Mouse (Mus musculus) layer of hippocampus, adult 2 months (tissue): Measurements from ENCODE around the gene Reln. TPM values are rescaled to one million over a fixed set of nuclear protein-coding genes. Genes with fewer than 3 reads are reported as not detected.

ENCODE experiments used
- DNase-seq, 2 experiments: peaks; one replicate each; pipeline ENCODE4 v3.0.0; 2022; ENCODE audit warnings: low spot score in 2 of 2
- H3K27ac ChIP-seq: fragments of 200-600 bp; 2 replicates; pipeline ENCODE4 v1.8.1; 2022
- H3K4me3 ChIP-seq: fragments of 200-600 bp; 2 replicates; pipeline ENCODE4 v1.8.1; 2022; ENCODE audit warnings: mild to moderate bottlenecking
- CTCF ChIP-seq: fragments of 200-600 bp; conservative IDR thresholded peaks from 2 replicates; pipeline ENCODE4 v1.8.1; 2022; ENCODE audit warnings: antibody characterized with exemption, mild to moderate bottlenecking, moderate library complexity
- total RNA-seq, 2 experiments: library from RNA; stranded (reverse); gene quantifications; 2 replicates each; pipeline ENCODE4 v1.2.3; 2021

Reln gene
- total RNA-seq, 2 experiments from 2014 or later, result 47.1 to 48.7 TPM

DNA sequence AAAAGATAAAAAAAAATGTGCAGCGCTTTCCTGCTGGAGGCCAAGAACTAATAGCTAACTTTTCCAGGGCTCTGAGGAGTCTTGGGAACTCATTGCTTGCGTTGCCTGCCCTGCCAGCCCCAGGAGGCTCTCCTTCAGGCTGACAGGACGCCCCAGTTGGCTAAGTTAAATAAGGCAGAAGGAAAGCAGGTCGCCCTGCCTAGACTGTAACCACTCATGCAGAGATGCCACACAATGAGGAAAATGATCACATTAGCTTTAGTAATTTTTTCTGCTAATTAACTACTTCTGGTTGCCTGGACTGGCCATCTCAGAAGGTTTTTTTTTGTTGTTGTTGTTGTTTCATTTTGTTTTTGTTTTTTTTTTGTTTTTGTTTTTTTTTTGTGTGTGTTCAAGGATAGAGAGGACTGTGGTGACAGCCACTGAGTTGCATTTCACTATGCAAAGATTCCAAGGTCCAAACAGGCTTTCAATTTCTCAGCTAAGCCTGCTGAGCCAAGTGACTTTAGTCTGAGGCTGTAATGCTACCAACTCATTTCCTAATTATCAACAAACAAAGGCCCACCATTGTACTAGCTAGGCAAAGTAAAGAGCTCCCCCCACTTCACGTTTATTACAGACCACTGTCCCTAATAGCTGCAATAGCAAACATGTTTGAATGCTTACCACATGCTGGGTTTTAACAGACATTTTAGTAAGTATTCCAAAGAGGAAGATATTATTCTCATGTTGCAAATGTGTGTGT is 371.1 kb downstream of the Reln start:
- TF ChIP-seq CTCF, result no peak
- Histone ChIP-seq H3K27ac (no peak overlapping the region), H3K4me3 (no peak overlapping the region)
- DNase-seq, result no peak

GRCm38 (mm10) chr5:21961796-21962195 is 382.7 kb downstream of the Reln start:
- DNase-seq, result no peak
- no peak for TF ChIP-seq CTCF
- Histone ChIP-seq H3K27ac (no peak overlapping the region), H3K4me3 (no peak overlapping the region)

DNA sequence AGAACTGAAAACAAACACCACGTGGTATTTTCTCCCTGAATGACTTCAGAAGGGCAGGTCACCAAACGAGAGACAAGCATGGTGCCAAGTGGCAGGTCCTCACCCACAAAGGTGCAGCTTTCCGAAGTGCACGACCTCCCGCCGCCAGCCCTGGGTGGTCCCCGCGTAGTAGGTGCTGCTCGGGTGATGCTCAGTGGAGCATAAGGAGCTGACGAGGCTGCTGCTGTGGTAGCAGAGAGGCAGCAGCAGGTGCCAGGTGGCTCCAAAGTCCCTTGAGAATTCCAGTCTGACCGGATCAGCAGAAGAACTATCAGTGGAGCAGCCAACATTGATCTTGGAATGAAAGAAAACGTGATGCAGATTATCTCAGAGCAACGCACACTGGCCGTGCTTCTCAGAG is 384.4 kb downstream of the Reln start:
- H3K4me3 ChIP-seq, result no peak overlapping the region
- no peak for DNase-seq
- TF ChIP-seq CTCF, result no peak
- H3K27ac ChIP-seq, result no peak overlapping the region

DNA sequence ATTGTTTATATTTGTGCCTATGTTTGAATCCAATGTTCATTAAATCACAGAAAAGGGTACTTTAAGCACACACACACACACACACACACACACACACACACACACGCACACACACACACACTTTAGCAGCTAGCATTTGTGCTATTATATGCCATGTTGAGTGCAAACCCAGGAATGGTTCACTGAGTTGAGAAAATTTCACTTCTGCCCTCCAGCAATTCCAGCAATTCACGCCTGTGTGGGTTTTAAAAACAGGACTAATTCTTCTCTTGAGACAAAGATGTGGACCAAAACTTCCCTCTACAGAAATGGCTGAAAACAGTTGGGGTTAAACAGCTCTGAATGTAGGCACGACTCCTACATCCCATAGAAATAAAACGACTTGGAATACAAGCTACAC is 386.9 kb downstream of the Reln start:
- H3K27ac ChIP-seq, result no peak overlapping the region
- DNase-seq, result no peak
- H3K4me3 ChIP-seq, result no peak overlapping the region
- no peak for TF ChIP-seq CTCF

DNA sequence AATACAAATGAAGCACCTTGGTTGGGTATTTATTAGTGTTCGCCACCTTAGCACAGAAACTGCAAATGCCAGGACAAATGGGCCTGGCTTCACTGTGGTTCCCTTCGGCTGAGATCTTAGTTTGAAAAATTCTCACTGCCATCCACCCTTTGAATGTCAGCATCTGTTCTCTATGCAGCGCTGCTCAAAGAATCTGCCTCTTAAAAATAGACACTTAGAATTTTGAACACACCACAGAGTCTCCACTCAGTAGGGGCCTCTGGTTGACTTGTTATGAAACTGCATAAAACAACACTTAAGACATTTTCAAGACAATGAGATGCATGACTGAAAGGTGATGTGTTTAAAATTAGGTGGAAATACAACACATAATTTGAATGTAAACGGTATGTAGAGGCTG is 387.4 kb downstream of the Reln start:
- DNase-seq, result no peak
- TF ChIP-seq CTCF, result no peak
- Histone ChIP-seq H3K27ac (no peak overlapping the region), H3K4me3 (no peak overlapping the region)

DNA sequence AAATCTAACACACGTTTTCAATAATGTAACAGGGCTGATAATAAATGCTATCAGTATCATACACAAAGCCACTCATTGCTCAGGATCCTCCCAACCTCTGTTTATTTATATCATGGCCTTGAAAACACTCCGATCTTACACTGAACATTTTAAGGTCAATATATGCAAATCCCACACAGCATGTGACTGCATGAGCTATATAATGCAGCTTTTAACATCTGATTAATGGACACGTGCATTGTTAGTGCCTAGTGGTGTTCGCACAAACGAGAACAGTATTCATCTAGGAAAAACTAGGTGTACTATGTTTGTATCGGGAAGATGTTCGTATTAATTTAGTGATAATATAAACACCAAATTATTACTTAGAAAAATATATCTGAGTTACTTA is 395.0 kb downstream of the Reln start:
- no peak overlapping the region for H3K27ac ChIP-seq
- DNase-seq, result no peak
- no peak overlapping the region for H3K4me3 ChIP-seq
- TF ChIP-seq CTCF, result no peak

- DNase-seq, result no peak
- no peak overlapping the region for H3K27ac ChIP-seq
- TF ChIP-seq CTCF, result no peak
- no peak overlapping the region for H3K4me3 ChIP-seq
Observed at GRCm38 (mm10) chr5:21948736-21949506, 395.6 kb downstream of the Reln start.

DNA sequence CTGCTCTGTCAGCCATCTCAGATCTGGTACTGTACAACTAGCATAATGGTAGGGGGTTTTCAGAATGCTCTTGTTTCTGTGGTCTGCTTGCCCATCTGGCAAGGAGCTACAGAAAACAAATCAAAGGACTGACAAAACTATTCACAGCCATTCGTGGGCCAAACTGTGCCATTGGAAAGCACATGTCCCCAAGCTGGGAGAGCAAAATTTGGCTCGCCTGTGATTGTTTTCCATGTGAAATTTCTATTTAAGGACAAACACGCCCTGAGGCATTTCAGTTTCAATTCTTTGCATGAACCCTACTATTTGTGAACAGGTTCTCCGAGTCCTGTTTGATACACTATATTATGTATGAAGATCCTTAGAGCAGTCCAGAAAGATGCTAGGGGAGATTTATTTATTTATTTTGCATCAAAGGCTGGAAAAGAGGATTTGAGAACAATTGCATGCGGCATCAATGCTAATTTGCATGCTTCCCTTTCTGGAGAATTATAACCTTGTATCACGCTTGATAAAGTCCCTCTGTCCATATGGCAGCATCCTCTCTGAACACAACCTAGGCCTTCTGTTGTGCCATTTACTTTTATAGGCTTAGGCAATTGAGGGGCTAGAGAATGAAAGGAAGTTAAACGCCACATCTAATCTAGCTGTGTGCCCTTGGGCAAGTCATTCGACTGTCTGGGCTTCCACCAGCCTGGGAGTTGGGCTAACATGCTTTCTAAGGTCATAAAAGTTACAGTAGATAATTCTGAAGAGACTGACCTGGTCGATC is 396.7 kb downstream of the Reln start:
- H3K27ac ChIP-seq, result no peak overlapping the region
- no peak for TF ChIP-seq CTCF
- DNase-seq, result no peak
- no peak overlapping the region for H3K4me3 ChIP-seq

DNA sequence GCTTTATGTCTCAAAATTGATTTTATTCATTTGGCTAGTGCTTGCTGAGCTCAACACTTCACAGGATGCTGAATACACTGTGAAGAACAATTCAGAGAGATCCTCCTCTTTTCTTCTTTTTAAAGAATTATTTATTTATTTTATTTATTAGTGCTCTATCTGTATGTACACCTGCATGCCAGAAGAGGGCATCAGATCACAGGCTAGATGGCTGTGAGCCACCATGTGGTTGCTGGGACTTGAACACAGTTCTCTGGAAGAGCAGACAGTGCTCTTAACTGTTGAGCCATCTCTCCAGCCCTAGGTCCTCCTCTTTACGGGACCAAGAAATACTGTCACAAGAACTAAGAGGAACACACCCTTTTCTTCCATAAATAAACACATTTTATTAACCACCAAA is 399.9 kb downstream of the Reln start:
- Histone ChIP-seq H3K4me3 (no peak overlapping the region), H3K27ac (no peak overlapping the region)
- peak; percentile 69 for TF ChIP-seq CTCF
- no peak for DNase-seq

- no peak for DNase-seq
- Histone ChIP-seq H3K4me3 (no peak overlapping the region), H3K27ac (no peak overlapping the region)
- TF ChIP-seq CTCF, result no peak
Observed at GRCm38 (mm10) chr5:21939405-21939804, 405.1 kb downstream of the Reln start.

- H3K4me3 ChIP-seq, result no peak overlapping the region
- no peak for DNase-seq
- no peak for TF ChIP-seq CTCF
- H3K27ac ChIP-seq, result no peak overlapping the region
Observed at GRCm38 (mm10) chr5:21938138-21938537, 406.4 kb downstream of the Reln start.

DNA sequence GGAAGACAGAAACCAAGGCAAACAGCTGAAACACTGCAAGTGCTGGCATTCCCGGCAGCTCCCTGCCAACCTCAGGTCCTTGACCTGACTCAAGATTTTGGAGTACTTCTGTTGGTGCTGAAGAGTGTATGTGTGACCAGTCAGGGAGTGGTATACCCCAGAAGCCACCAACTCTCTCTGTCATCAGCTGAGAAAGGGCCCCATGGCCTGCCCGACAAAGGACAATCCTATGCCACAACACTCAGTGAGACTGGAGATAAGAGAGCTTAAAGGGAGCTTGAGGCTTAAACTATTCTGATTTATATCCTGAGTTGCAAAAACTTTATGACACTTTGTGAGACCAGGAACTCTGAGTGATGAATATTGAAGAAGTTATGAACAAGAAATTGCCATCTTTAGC is 407.9 kb downstream of the Reln start:
- no peak overlapping the region for H3K4me3 ChIP-seq
- H3K27ac ChIP-seq, result no peak overlapping the region
- no peak for TF ChIP-seq CTCF
- no peak for DNase-seq

GRCm38 (mm10) chr5:21936096-21936495 is 408.4 kb downstream of the Reln start:
- no peak overlapping the region for H3K27ac ChIP-seq
- TF ChIP-seq CTCF, result no peak

More at GRCm38 (mm10) chr5:21936096-21936495, 408.4 kb downstream of the Reln start:
- H3K4me3 ChIP-seq, result no peak overlapping the region
- no peak for DNase-seq
